Mouse (Mus musculus): Measurements from ENCODE around the gene Chchd3. TPM values are rescaled to one million over a fixed set of nuclear protein-coding genes. Genes with fewer than 3 reads are reported as not detected.

Gene Chchd3
- 58.8 and 60.1 TPM in 2 replicates for polyA plus RNA-seq (2012; rRNA removed)

GRCm38 (mm10) chr6:33059735-33060576 is at the start of gene Chchd3:
Gene Chchd3, minus strand, starts transcription at chr6:33060260.

Other genes with a start within 250 kb of the Chchd3 start
- 1.2 and 1.8 TPM in 2 replicates for gene Exoc4, start 188.8 kb upstream of the Chchd3 start, polyA plus RNA-seq (2012; rRNA removed)

Data from stomach, adult 2 months (tissue).